Mouse (Mus musculus) liver, postnatal 0 days (tissue): ENCODE data around the gene Gm5431.
"Not testable (repeated sequence)": the region's sequence is repeated elsewhere in the genome, so short reads cannot be mapped to it uniquely, and the experiment has no call there.

Experiments used
- CTCF ChIP-seq: sonication (generic); IDR thresholded peaks from 2 replicates; pipeline ENCODE4 v1.5.1; 2016; ENCODE audit warnings: antibody characterized with exemption, low read depth
- EP300 ChIP-seq: IDR thresholded peaks from 2 replicates; pipeline ENCODE4 v1.6.1; 2016; ENCODE audit warnings: antibody characterized with exemption, low read depth, mild to moderate bottlenecking

- not testable (repeated sequence) for TF ChIP-seq CTCF
- peak; percentile 83 for TF ChIP-seq EP300
Measured at GRCm38 (mm10) chr11:48900654-48901566, 1.1 kb downstream of the Gm5431 start.
